Mouse (Mus musculus): ENCODE results near the gene Sox13. TPM values are rescaled to one million over a fixed set of nuclear protein-coding genes. Genes with fewer than 3 reads are reported as not detected.

Sox13 gene
- polyA plus RNA-seq, 1 experiment from 2014 or later, result 9.7 TPM

DNA sequence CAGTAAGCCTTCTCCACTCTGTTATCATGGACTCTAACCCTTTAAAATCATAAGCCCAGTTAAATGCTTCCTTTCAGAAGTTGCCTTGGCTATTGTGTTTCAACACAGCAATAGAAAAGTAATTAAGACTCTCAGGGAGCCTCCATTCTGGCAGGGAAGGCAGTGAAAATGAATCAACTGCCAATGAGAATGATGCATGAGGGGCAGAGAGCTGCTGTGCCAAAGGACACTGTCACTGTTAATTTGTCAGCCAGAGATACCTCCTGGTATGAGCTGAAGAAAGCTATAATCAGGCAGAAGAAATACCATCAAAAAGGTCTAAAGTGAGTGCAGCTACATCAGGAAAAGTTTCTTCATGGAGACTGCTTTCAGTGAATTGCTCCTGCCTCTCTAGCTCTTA, 36.8 kb upstream of the Sox13 start:
- Histone ChIP-seq H3K36me3 (ENCODE audit: control insufficient read depth, insufficient read depth, low read length) (no peaks in the 10 kb centered on the region), H3K4me2 (ENCODE audit: low read length) (no peak overlapping the region), H3K27ac (replicated peaks; ENCODE audit: low read depth, low read length) (no peak overlapping the region), H3K4me3 (replicated peaks; ENCODE audit: low read depth, low read length) (no peak overlapping the region), H3K4me1 (ENCODE audit: control insufficient read depth, insufficient read depth, low read length) (no peaks in the 10 kb centered on the region), H3K27me3 (ENCODE audit: control insufficient read depth, insufficient read depth, low read length) (no peaks in the 10 kb centered on the region), H3K9ac (replicated peaks; ENCODE audit: low read length) (no peak overlapping the region), H3K9me3 (ENCODE audit: control insufficient read depth, low read length) (no peaks in the 10 kb centered on the region; the same call in 1 of the 2 replicates)
- ATAC-seq (ENCODE audit: low FRiP score, low TSS enrichment) (no peak), DNase-seq (no peak)

DNA sequence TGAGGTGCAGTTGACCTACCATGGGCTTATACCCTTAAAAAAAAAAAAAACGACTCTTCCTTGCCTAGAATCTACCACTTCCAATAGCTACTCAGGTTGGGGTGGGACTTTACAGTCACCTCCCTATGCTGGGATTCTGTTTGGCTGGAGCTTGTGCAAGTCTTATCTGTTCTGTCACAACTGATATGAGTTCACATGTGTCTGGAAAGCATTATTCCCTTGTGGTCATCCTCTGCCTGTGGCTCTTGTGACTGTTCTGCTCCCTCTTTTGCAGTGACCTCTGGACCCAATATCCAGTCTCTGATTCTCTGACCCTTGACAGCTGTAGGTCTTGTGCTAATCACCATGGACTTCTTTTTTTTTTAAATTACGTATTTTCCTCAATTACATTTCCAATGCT, 31.9 kb upstream of the Sox13 start:
- Histone ChIP-seq H3K27ac (replicated peaks; ENCODE audit: low read depth, low read length) (no peak overlapping the region), H3K36me3 (ENCODE audit: control insufficient read depth, insufficient read depth, low read length) (no peaks in the 10 kb centered on the region), H3K4me3 (replicated peaks; ENCODE audit: low read depth, low read length) (no peak overlapping the region), H3K9me3 (ENCODE audit: control insufficient read depth, low read length) (no peaks in the 10 kb centered on the region; the same call in 1 of the 2 replicates), H3K4me2 (ENCODE audit: low read length) (no peak overlapping the region), H3K27me3 (ENCODE audit: control insufficient read depth, insufficient read depth, low read length) (no peaks in the 10 kb centered on the region), H3K4me1 (ENCODE audit: control insufficient read depth, insufficient read depth, low read length) (no peaks in the 10 kb centered on the region), H3K9ac (replicated peaks; ENCODE audit: low read length) (no peak overlapping the region)
- 74% methylated on average over 2 of the region's 2 CpGs for WGBS
- DNase-seq, result no peak
- ATAC-seq (ENCODE audit: low FRiP score, low TSS enrichment), result no peak

DNA sequence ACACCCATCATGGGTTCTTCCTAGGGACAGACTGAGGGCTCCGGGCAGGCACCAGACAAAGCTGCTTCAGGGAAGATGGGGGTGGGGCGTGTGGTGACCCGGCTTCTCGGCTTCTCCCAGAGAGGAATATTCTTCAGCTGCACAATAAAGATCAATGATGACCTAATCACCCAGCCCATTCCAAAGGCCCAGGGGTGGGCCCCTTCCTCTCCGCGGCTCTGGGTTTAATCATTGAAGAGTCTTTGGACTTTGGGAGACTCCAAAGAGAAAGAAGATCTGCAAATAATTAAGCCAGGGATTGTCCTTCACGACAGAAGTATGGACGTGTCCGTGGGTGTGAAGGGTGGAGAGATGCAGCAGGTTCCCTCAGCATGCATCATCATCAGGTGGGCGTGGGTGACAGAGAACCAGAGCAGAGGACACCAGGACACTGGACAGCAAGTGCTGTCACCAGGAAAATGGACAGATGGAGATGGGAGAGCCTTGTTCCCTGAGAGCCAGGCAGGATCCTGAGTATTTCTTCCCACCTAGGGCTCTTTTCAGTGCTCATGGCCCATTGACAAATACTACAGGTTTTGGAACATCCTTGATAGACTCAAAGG, 28.5 kb upstream of the Sox13 start:
- peaks cover 7% of the 10 kb centered on the region; the same call in 1 of the 2 replicates for H3K4me1 ChIP-seq (ENCODE audit: control insufficient read depth, insufficient read depth, low read length)
- no peak overlapping the region for H3K9ac ChIP-seq (replicated peaks; ENCODE audit: low read length)
- H3K4me2 ChIP-seq (ENCODE audit: low read length), result no peak overlapping the region
- DNase-seq (no peak), ATAC-seq (ENCODE audit: low FRiP score, low TSS enrichment) (no peak)
- H3K9me3 ChIP-seq (ENCODE audit: control insufficient read depth, low read length), result no peaks in the 10 kb centered on the region
- 38% methylated on average over 10 of the region's 10 CpGs for WGBS
- H3K36me3 ChIP-seq (ENCODE audit: control insufficient read depth, insufficient read depth, low read length), result no peaks in the 10 kb centered on the region
- H3K4me3 ChIP-seq (replicated peaks; ENCODE audit: low read depth, low read length), result no peak overlapping the region
- no peaks in the 10 kb centered on the region for H3K27me3 ChIP-seq (ENCODE audit: control insufficient read depth, insufficient read depth, low read length)
- H3K27ac ChIP-seq (replicated peaks; ENCODE audit: low read depth, low read length), result no peak overlapping the region

GRCm38 (mm10) chr1:133451869-133452563, 27.8 kb upstream of the Sox13 start:
- Histone ChIP-seq H3K4me3 (replicated peaks; ENCODE audit: low read depth, low read length) (no peak overlapping the region), H3K27ac (replicated peaks; ENCODE audit: low read depth, low read length) (no peak overlapping the region), H3K27me3 (ENCODE audit: control insufficient read depth, insufficient read depth, low read length) (no peaks in the 10 kb centered on the region), H3K4me1 (ENCODE audit: control insufficient read depth, insufficient read depth, low read length) (peaks cover 7% of the 10 kb centered on the region; the same call in 1 of the 2 replicates), H3K36me3 (ENCODE audit: control insufficient read depth, insufficient read depth, low read length) (no peaks in the 10 kb centered on the region), H3K9me3 (ENCODE audit: control insufficient read depth, low read length) (no peaks in the 10 kb centered on the region), H3K4me2 (ENCODE audit: low read length) (no peak overlapping the region), H3K9ac (replicated peaks; ENCODE audit: low read length) (no peak overlapping the region)
- 56% methylated on average over 13 of the region's 13 CpGs for WGBS
- DNase-seq, result no peak
- ATAC-seq (ENCODE audit: low FRiP score, low TSS enrichment), result no peak

DNA sequence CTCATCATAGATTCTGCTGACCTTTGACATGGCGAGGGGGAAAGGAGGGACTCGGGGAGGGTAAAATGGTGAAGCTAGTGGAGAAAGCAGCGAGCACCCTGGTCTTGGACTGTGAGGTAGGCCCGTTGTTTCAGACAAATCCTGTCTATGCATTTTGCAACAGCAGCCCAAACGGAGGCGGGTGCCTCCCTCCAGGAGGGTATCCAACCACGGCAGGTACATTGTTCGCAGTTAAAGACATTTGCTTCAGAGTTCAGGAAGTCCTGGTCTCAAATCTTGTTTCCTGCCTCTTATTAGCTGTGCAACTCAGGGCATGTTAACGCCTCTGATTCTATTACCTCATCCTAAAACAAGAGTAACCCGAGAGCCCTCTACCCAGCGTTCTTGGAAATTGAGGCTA, 26.8 kb upstream of the Sox13 start:
- Histone ChIP-seq H3K4me1 (ENCODE audit: control insufficient read depth, insufficient read depth, low read length) (peaks cover 7% of the 10 kb centered on the region; the same call in 1 of the 2 replicates), H3K9ac (replicated peaks; ENCODE audit: low read length) (no peak overlapping the region), H3K27ac (replicated peaks; ENCODE audit: low read depth, low read length) (no peak overlapping the region), H3K9me3 (ENCODE audit: control insufficient read depth, low read length) (no peaks in the 10 kb centered on the region), H3K36me3 (ENCODE audit: control insufficient read depth, insufficient read depth, low read length) (no peaks in the 10 kb centered on the region), H3K4me2 (ENCODE audit: low read length) (no peak overlapping the region), H3K4me3 (replicated peaks; ENCODE audit: low read depth, low read length) (no peak overlapping the region), H3K27me3 (ENCODE audit: control insufficient read depth, insufficient read depth, low read length) (no peaks in the 10 kb centered on the region)
- 62% methylated on average over 11 of the region's 11 CpGs for WGBS
- no peak for ATAC-seq (ENCODE audit: low FRiP score, low TSS enrichment)
- no peak for DNase-seq

- Histone ChIP-seq H3K27ac (replicated peaks; ENCODE audit: low read depth, low read length) (no peak overlapping the region), H3K4me3 (replicated peaks; ENCODE audit: low read depth, low read length) (no peak overlapping the region), H3K9ac (replicated peaks; ENCODE audit: low read length) (no peak overlapping the region), H3K4me2 (ENCODE audit: low read length) (no peak overlapping the region), H3K27me3 (ENCODE audit: control insufficient read depth, insufficient read depth, low read length) (no peaks in the 10 kb centered on the region), H3K36me3 (ENCODE audit: control insufficient read depth, insufficient read depth, low read length) (no peaks in the 10 kb centered on the region), H3K9me3 (ENCODE audit: control insufficient read depth, low read length) (peaks cover under 1% of the 10 kb centered on the region; the same call in 1 of the 2 replicates), H3K4me1 (ENCODE audit: control insufficient read depth, insufficient read depth, low read length) (peaks cover 7% of the 10 kb centered on the region; the same call in 1 of the 2 replicates)
- WGBS, result 37% methylated on average over 14 of the region's 14 CpGs
- no peak for ATAC-seq (ENCODE audit: low FRiP score, low TSS enrichment)
- DNase-seq, result peak; percentile 41
These were observed 24.3 kb upstream of the Sox13 start for GRCm38 (mm10) chr1:133448351-133448931.

DNA sequence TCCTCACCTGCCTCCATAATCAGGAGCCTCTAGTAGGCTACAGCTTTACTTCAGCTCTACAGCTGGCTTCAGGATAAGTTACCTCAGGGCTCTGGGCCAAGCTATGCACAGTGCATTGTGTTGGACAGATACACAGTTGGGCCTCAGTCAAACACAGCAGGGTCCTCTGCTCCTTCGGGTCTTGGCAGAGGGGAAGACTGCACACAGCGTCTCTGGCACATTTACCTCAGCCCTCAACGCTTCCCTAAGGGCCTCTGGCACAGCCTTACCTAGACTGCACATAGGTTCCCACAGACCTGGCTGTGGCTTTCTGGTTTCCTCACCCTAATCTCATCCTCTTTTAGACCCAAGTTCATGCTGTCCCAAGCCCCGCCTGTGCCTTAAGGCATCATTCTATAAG, 22.1 kb upstream of the Sox13 start:
- Histone ChIP-seq H3K36me3 (ENCODE audit: control insufficient read depth, insufficient read depth, low read length) (no peaks in the 10 kb centered on the region), H3K9ac (replicated peaks; ENCODE audit: low read length) (no peak overlapping the region), H3K4me3 (replicated peaks; ENCODE audit: low read depth, low read length) (no peak overlapping the region), H3K9me3 (ENCODE audit: control insufficient read depth, low read length) (peaks cover 8% of the 10 kb centered on the region; the same call in 1 of the 2 replicates), H3K4me1 (ENCODE audit: control insufficient read depth, insufficient read depth, low read length) (peaks cover 7% of the 10 kb centered on the region; the same call in 1 of the 2 replicates), H3K4me2 (ENCODE audit: low read length) (no peak overlapping the region), H3K27me3 (ENCODE audit: control insufficient read depth, insufficient read depth, low read length) (no peaks in the 10 kb centered on the region), H3K27ac (replicated peaks; ENCODE audit: low read depth, low read length) (no peak overlapping the region)
- DNase-seq (no peak), ATAC-seq (ENCODE audit: low FRiP score, low TSS enrichment) (no peak)
- WGBS, result 92% methylated on average over 4 of the region's 4 CpGs

DNA sequence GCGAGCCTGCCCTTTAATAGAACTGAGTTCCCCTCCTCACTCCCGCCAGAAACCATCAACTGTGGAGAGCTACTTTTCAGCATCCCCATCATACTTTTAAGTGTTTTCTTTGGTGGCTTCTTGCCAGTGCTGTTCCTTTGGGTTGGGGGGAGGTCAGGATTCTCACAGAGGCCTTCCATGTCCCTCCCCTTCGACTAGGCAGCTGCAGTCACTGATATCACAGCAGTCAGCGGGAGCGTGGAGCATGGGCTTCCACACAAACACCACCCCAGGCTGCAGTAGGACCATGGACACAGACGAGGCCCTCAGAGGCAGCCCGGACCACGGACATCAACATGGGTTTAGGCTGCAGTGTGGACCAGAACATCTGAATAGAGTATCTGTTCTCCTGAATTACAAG, 20.1 kb upstream of the Sox13 start:
- H3K4me1 ChIP-seq (ENCODE audit: control insufficient read depth, insufficient read depth, low read length), result peaks cover 7% of the 10 kb centered on the region; the same call in 1 of the 2 replicates
- no peaks in the 10 kb centered on the region for H3K27me3 ChIP-seq (ENCODE audit: control insufficient read depth, insufficient read depth, low read length)
- no peak for ATAC-seq (ENCODE audit: low FRiP score, low TSS enrichment)
- H3K9me3 ChIP-seq (ENCODE audit: control insufficient read depth, low read length), result peaks cover 8% of the 10 kb centered on the region; the same call in 1 of the 2 replicates
- DNase-seq, result no peak
- H3K27ac ChIP-seq (replicated peaks; ENCODE audit: low read depth, low read length), result no peak overlapping the region
- no peak overlapping the region for H3K4me3 ChIP-seq (replicated peaks; ENCODE audit: low read depth, low read length)
- no peak overlapping the region for H3K4me2 ChIP-seq (ENCODE audit: low read length)
- no peak overlapping the region for H3K9ac ChIP-seq (replicated peaks; ENCODE audit: low read length)
- 89% methylated on average over 8 of the region's 8 CpGs for WGBS
- H3K36me3 ChIP-seq (ENCODE audit: control insufficient read depth, insufficient read depth, low read length), result no peaks in the 10 kb centered on the region
